Mouse (Mus musculus): ENCODE data around the gene Psme2. TPM values are rescaled to one million over a fixed set of nuclear protein-coding genes. Genes with fewer than 3 reads are reported as not detected.

The Psme2 gene
- polyA plus RNA-seq, 2 experiments = 78.5 to 239 TPM

DNA sequence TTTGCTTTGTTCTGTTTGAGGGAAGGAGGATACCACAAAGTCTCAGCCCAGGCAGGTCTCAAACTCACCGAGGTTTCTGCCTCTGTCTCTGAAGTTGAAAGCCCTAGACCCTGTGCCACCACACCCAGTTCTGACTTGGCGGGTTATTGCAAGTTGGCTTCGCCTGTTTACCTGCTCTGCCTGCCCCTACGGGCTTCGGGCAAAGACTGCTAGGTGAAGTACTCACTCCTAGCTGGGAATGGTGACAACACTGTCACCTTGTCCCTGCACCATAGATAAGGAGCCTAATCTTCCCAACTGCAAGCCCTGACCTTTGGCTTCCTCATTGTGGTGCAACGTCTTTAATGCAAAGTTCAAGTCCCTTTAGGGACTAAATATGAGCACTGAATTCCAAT is 5.3 kb downstream of the Psme2 start:
- H3K9me3 ChIP-seq (ENCODE audit: control insufficient read depth, low read length) = no peaks in the 10 kb centered on the region
- DNase-seq (ENCODE audit: low spot score) = no peak
- no peaks in the 10 kb centered on the region for H3K27me3 ChIP-seq (ENCODE audit: control insufficient read depth, insufficient read depth, low read length)
- no peak for ATAC-seq (ENCODE audit: low FRiP score, low read depth)
- no peak overlapping the region for H3K9ac ChIP-seq (ENCODE audit: low read depth, low read length, severe bottlenecking)
- 58% methylated on average over 6 of the region's 6 CpGs for WGBS
- H3K36me3 ChIP-seq (ENCODE audit: control insufficient read depth, insufficient read depth, low read length) = peaks cover 37% of the 10 kb centered on the region
- no peak for TF ChIP-seq POLR2A (IDR thresholded peaks at IDR 0.05; ENCODE audit: borderline replicate concordance, extremely low read depth, insufficient read depth, insufficient read length)
- peaks cover 7% of the 10 kb centered on the region for H3K4me1 ChIP-seq (ENCODE audit: control insufficient read depth, insufficient read depth, low read length)
- no peak overlapping the region for H3K27ac ChIP-seq (replicated peaks; ENCODE audit: low read depth, low read length)
- H3K4me2 ChIP-seq (replicated peaks; ENCODE audit: low read depth, low read length, severe bottlenecking) = peak overlapping the region; percentile 54; the same call in 1 of the 2 replicates
- peak overlapping the region; percentile 43; the same call in 1 of the 2 replicates for H3K4me3 ChIP-seq (replicated peaks; ENCODE audit: low read length)

- Histone ChIP-seq H3K27me3 (ENCODE audit: control insufficient read depth, insufficient read depth, low read length) (no peaks in the 10 kb centered on the region), H3K27ac (replicated peaks; ENCODE audit: low read depth, low read length) (no peak within 1 kb of the TSS), H3K9me3 (ENCODE audit: control insufficient read depth, low read length) (no peaks in the 10 kb centered on the region), H3K9ac (ENCODE audit: low read depth, low read length, severe bottlenecking) (peak within 1 kb of the TSS; percentile 48), H3K36me3 (ENCODE audit: control insufficient read depth, insufficient read depth, low read length) (peaks cover 40% of the 10 kb centered on the region), H3K4me1 (ENCODE audit: control insufficient read depth, insufficient read depth, low read length) (peaks cover 3% of the 10 kb centered on the region), H3K4me2 (replicated peaks; ENCODE audit: low read depth, low read length, severe bottlenecking) (peak within 1 kb of the TSS; percentile 54), H3K4me3 (replicated peaks; ENCODE audit: low read length) (peak within 1 kb of the TSS; percentile 43)
- 3% methylated on average over 35 of the region's 43 CpGs for WGBS
- no peak for TF ChIP-seq POLR2A (IDR thresholded peaks at IDR 0.05; ENCODE audit: borderline replicate concordance, extremely low read depth, insufficient read depth, insufficient read length)
- DNase-seq (ENCODE audit: low spot score) = no peak
- peak; percentile 66 for ATAC-seq (ENCODE audit: low FRiP score, low read depth)
These were observed 6.0 kb downstream of the Psme2 start, which contains the start of gene Emc9 for GRCm38 (mm10) chr14:55584702-55585565. Gene Emc9, minus strand, starts transcription at chr14:55585302.

DNA sequence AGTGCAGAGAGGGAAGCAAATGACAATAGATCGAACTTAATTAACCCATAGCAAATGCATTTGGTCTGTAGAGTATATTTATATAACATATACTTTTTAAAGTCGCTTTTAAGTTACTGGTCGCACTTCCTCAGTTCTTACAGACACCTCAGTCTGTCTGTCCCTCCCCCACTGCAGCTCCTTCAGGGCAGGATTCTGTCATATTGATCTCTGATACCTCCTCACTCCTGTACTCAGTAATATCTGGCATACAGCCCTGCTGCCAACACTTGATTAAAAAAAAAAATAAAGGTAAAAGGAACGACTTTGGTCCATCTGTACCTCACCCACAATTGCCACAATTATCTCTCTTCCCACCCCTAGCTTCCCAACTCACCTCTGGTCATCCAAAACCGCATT is 6.6 kb downstream of the Psme2 start:
- Histone ChIP-seq H3K9me3 (ENCODE audit: control insufficient read depth, low read length) (no peaks in the 10 kb centered on the region), H3K9ac (ENCODE audit: low read depth, low read length, severe bottlenecking) (peak overlapping the region; percentile 48), H3K27me3 (ENCODE audit: control insufficient read depth, insufficient read depth, low read length) (no peaks in the 10 kb centered on the region), H3K36me3 (ENCODE audit: control insufficient read depth, insufficient read depth, low read length) (peaks cover 40% of the 10 kb centered on the region), H3K27ac (replicated peaks; ENCODE audit: low read depth, low read length) (no peak overlapping the region), H3K4me3 (replicated peaks; ENCODE audit: low read length) (peak overlapping the region; percentile 43), H3K4me1 (ENCODE audit: control insufficient read depth, insufficient read depth, low read length) (no peaks in the 10 kb centered on the region), H3K4me2 (replicated peaks; ENCODE audit: low read depth, low read length, severe bottlenecking) (peak overlapping the region; percentile 54)
- ATAC-seq (ENCODE audit: low FRiP score, low read depth) (no peak), DNase-seq (ENCODE audit: low spot score) (no peak)
- TF ChIP-seq POLR2A (IDR thresholded peaks at IDR 0.05; ENCODE audit: borderline replicate concordance, extremely low read depth, insufficient read depth, insufficient read length) = no peak
- 37% methylated on average over 5 of the region's 5 CpGs for WGBS

DNA sequence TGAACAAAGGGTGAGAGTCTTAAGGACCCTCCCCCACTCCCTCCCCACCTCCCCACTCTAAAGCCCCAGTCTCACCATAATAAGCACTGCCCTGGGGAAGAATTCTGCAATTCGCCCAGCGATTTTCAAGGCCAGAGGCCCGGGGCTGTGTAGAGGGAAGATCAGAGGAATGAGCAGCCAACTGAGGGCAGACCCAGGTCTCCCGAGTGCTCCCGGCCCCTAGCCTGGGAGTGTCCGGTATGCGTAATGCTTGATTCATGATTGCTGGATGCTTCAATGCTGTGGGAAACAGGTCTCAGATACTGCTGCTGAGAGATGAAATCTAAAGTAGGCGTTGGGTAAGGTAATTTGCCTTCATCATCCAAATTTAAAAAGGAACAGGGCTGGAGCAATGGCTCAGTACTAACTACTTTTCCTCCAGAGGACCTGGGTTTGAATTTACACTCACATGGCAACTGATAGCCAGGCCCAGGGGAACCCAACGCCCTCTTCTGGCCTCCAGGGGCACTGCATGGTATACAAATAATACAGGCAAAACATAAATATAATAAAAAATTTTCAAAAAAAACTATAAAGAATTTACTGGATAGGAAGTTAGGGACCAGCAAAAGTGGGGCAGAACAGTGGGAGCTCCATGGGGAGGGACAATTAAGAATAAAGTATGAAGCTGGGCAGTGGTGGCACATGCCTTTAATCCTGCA is 8.8 kb downstream of the Psme2 start:
- Histone ChIP-seq H3K27me3 (ENCODE audit: control insufficient read depth, insufficient read depth, low read length) (no peaks in the 10 kb centered on the region), H3K9me3 (ENCODE audit: control insufficient read depth, low read length) (no peaks in the 10 kb centered on the region), H3K36me3 (ENCODE audit: control insufficient read depth, insufficient read depth, low read length) (peaks cover 22% of the 10 kb centered on the region), H3K27ac (replicated peaks; ENCODE audit: low read depth, low read length) (no peak overlapping the region), H3K4me1 (ENCODE audit: control insufficient read depth, insufficient read depth, low read length) (peaks cover 9% of the 10 kb centered on the region), H3K9ac (ENCODE audit: low read depth, low read length, severe bottlenecking) (no peak overlapping the region), H3K4me2 (replicated peaks; ENCODE audit: low read depth, low read length, severe bottlenecking) (no peak overlapping the region), H3K4me3 (replicated peaks; ENCODE audit: low read length) (no peak overlapping the region)
- no peak for ATAC-seq (ENCODE audit: low FRiP score, low read depth)
- no peak for DNase-seq (ENCODE audit: low spot score)
- no peak for TF ChIP-seq POLR2A (IDR thresholded peaks at IDR 0.05; ENCODE audit: borderline replicate concordance, extremely low read depth, insufficient read depth, insufficient read length)
- 75% methylated on average over 9 of the region's 9 CpGs for WGBS

- no peaks in the 10 kb centered on the region for H3K9me3 ChIP-seq (ENCODE audit: control insufficient read depth, low read length)
- no peak for TF ChIP-seq POLR2A (IDR thresholded peaks at IDR 0.05; ENCODE audit: borderline replicate concordance, extremely low read depth, insufficient read depth, insufficient read length)
- DNase-seq (ENCODE audit: low spot score) (no peak), ATAC-seq (ENCODE audit: low FRiP score, low read depth) (no peak)
- no peaks in the 10 kb centered on the region for H3K27me3 ChIP-seq (ENCODE audit: control insufficient read depth, insufficient read depth, low read length)
- no peak overlapping the region for H3K27ac ChIP-seq (replicated peaks; ENCODE audit: low read depth, low read length)
- peaks cover 19% of the 10 kb centered on the region for H3K36me3 ChIP-seq (ENCODE audit: control insufficient read depth, insufficient read depth, low read length)
- peaks cover 9% of the 10 kb centered on the region for H3K4me1 ChIP-seq (ENCODE audit: control insufficient read depth, insufficient read depth, low read length)
- H3K4me2 ChIP-seq (replicated peaks; ENCODE audit: low read depth, low read length, severe bottlenecking) = no peak overlapping the region
- H3K4me3 ChIP-seq (replicated peaks; ENCODE audit: low read length) = no peak overlapping the region
- H3K9ac ChIP-seq (ENCODE audit: low read depth, low read length, severe bottlenecking) = no peak overlapping the region
- WGBS = 94% methylated on average over 16 of the region's 16 CpGs
These were observed 10.2 kb downstream of the Psme2 start for GRCm38 (mm10) chr14:55580731-55581130.

Data from limb, embryonic 14.5 days (tissue).